Mouse (Mus musculus) layer of hippocampus, postnatal 10 days (tissue): ENCODE measurements around the gene Zfp524. TPM values are rescaled to one million over a fixed set of nuclear protein-coding genes. Genes with fewer than 3 reads are reported as not detected.
"Not testable (repeated sequence)": the region's sequence is repeated elsewhere in the genome, so short reads cannot be mapped to it uniquely, and the experiment has no call there.

ENCODE experiments used
- DNase-seq, 2 experiments: peaks; one replicate each; pipeline ENCODE4 v3.0.0; 2021; ENCODE audit warnings: low spot score in 2 of 2
- total RNA-seq, 2 experiments: library from RNA; stranded (reverse); gene quantifications; 2 replicates each; pipeline ENCODE4 v1.2.3; 2021

The Zfp524 gene
- total RNA-seq, 2 experiments from 2014 or later = 4.5 TPM

DNA sequence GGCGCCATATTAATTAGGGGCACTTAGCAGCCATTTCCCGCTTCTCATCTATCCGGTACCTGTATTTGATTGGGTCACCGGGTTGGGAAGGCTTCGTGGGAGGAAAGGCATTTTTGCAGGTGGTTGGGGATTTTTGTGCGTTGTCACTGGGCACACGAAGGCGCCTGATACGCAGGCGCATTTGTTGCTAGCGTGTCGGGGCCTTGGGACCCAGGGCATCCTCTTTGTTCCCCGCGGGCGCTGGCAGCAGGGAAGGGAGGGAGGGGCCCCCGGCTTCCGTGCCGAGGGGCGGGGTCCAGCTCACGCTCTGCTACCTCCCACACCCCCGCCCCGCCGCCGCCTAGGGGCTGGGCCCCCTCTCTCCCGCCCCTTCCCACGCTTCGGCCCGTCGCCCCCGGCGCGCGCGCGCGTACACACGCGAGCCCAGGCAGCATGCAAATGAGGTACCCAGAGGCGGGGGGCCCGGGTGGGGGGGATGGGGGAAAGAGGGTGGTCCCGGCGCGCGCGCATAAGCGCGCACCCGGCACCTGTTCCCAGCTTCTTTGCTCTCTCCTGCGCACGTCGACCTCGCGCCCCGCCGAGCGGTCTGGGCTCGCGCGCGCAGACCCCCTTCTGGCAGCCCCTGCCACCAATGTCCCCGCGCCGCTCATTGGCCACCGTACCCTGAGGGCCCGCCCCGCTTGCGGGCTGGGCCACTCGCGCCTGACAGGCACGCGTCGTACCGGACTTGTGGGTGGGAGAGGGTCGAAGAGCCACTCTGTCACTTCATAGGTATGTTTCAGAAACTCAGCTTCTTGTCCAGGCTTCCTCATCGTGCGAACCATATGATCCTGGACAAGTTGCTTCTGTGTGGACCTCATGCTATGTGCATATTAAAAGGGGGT is 1.1 kb downstream of the Zfp524 start, which contains the start of gene Gm44973:
Gm44973 (plus strand) TSS at position 379 of the 884 bp plus-strand sequence.
- DNase-seq = peak; percentile 89 to 94

- DNase-seq = no peak
These were observed 1.8 kb downstream of the Zfp524 start for GRCm38 (mm10) chr7:5016057-5016456.

- no peak for DNase-seq
These were observed 2.7 kb downstream of the Zfp524 start for GRCm38 (mm10) chr7:5016920-5017319.

DNA sequence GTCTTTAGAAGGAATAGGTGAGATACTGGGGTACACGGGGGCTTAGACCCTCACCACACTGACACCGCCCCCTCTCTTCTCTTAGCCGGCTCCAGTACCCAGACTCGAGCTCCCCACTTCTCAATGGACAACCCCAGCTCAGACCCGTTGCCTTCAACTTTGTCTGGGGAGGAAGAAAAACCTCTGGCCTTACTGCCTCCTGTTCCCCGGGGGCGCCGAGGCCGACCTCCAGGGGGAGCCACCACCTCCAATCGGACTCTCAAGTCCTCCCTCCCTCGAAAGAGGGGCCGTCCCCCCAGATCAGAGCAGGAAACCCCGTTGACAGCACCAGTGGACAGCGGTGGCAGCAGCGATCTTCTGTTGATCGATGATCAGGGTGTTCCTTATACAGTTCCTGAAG is 3.1 kb downstream of the Zfp524 start:
- DNase-seq = no peak

DNA sequence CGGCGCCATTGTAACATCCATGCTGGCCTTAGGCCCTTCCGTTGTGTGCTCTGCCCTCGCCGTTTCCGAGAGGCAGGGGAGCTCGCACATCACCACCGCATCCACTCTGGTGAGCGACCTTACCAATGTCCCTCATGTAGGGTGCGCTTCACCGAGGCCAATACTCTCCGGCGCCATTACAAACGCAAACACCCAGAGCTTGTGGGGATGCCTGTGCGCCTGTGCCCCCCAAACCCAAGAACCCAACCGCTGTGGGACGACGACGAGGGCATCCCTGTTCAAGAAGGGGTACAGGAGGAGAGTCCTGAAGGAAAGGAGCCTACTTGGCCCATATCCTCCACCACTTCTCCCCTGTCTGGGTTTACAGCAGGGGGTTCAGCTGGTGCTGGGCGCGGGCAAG is 3.7 kb downstream of the Zfp524 start:
- DNase-seq = no peak

DNA sequence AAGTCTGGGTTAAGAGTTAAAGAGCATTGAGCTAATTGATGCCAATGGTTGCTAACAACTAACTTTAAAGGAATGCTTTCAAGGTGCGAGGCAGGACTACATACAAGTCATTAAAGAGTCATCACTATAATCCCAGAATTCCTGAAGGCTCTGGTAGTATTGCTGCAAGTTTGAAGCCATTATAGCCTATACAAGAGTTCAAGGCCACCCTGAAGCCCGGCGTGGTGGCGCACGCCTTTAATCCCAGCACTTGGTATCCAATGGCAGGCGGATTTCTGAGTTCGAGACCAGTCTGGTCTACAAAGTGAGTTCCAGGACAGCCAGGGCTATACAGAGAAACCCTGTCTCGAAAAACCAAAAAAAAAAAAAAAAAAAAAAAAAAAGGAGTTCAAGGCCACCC is 5.4 kb downstream of the Zfp524 start:
- DNase-seq = not testable (repeated sequence)

- DNase-seq = peak; percentile 98 to 99
These were observed 5.9 kb downstream of the Zfp524 start, which contains the start of the genes Zfp865 and Ccdc106 for GRCm38 (mm10) chr7:5020000-5020681. Zfp865 (plus strand) TSS chr7:5020376. Ccdc106 (plus strand) TSS chr7:5020553.

DNA sequence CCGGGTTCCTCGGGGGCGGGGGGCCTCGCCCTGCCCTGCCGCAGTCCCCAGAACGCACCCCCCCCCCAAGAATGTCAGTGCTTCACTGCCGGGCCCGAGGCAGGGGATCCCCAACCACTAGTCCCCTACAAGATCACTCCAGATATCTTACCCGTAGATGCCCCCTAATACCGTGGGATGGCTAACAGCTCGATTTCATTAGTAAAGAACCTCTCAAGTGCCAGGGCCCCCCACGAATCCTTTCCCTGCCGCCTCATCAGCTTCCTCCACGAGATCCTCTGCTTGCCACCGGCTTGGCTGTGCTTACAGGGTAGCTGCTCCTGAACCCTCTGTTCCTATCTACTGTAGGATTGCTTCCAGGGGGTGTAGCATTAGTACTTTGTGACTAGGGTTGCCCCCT is 6.5 kb downstream of the Zfp524 start:
- no peak for DNase-seq

- DNase-seq = no peak
These were observed 7.0 kb downstream of the Zfp524 start for GRCm38 (mm10) chr7:5021197-5021596.

DNA sequence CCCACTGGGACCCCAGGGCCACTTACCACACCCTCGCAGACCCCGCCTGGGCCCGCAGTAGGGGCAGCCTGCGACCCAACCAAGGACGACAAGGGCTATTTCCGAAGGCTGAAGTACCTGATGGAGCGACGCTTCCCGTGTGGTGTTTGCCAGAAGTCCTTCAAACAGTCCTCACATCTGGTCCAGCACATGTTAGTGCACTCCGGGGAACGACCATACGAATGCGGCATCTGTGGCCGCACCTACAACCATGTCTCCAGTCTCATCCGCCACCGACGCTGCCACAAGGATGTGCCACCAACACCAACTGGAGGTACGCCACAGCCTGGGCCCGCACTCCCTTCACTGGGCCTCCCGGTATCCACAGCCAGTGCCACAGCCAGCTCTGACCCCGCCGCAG is 15.3 kb downstream of the Zfp524 start:
- no peak for DNase-seq

DNA sequence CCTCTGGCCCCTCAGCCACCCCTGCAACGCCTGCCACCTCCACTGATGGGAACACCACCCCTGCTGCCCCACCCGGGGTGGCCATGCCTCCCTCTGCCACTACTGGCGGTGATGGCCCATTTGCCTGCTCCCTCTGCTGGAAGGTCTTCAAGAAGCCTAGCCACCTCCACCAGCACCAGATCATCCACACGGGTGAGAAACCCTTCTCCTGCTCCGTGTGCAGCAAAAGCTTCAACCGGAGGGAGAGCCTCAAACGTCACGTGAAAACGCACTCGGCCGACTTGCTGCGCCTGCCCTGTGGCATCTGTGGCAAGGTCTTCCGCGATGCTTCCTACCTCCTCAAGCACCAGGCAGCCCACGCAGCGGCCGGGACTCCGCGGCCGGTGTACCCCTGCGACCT is 15.7 kb downstream of the Zfp524 start:
- DNase-seq = no peak

DNA sequence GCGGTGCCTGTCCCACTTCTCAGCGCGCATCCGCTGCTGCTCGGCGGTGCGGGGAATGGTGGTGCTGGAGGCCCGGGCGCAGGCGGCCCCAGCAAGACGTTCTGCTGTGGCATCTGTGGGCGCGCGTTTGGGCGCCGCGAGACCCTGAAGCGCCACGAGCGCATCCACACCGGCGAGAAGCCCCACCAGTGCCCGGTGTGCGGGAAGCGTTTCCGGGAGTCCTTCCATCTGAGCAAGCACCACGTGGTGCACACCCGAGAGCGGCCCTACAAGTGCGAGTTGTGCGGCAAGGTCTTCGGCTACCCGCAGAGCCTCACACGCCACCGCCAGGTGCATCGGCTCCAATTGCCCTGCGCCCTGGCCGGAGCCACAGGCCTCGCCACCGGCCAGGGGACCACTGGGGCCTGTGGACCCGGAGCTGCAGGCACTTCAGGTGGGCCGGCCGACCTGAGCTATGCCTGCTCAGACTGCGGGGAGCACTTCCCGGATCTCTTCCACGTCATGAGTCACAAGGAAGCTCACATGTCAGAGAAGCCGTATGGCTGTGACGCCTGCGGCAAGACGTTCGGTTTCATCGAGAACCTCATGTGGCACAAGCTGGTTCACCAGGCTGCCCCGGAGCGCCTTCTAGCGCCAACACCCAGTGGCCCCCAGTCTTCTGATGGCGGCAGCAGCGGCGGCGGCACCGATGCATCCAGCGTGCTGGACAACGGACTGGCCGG is 16.5 kb downstream of the Zfp524 start:
- DNase-seq = no peak

DNA sequence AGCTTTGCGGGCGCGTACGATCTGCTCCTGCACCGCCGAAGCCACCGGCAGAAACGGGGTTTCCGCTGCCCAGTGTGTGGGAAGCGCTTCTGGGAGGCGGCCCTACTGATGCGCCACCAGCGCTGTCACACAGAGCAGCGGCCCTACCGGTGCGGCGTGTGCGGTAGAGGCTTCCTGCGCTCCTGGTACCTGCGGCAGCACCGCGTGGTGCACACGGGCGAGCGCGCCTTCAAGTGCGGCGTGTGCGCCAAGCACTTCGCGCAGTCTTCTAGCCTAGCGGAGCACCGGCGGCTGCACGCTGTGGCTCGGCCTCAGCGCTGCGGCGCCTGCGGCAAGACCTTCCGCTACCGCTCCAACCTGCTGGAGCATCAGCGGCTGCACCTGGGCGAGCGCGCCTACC is 17.3 kb downstream of the Zfp524 start:
- DNase-seq = no peak

GRCm38 (mm10) chr7:5033818-5034217 is 19.6 kb downstream of the Zfp524 start, which contains the start of gene 4632433K11Rik:
4632433K11Rik (plus strand) TSS chr7:5034118.
- no peak for DNase-seq

DNA sequence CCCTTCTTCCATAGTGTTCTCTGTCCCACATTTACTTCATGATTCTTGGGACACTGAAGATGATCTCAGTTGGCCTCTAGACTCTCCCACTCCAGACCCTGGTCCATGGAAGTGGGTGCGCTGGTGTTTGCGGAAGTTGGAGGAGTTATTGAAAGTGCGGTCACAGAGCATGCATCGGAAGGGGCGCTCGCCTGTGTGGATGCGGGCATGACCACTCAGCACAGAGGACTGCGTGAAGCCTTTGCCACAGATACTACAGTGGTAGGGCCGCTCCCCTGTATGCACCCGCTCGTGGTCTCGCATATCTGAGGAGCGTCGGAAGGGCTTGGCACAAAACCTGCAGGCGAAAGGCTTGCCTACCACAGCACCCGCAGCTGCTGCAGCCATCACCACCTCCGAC is 21.4 kb downstream of the Zfp524 start:
- no peak for DNase-seq

- no peak for DNase-seq
These were observed 21.9 kb downstream of the Zfp524 start for GRCm38 (mm10) chr7:5036136-5036535.

- no peak for DNase-seq
These were observed 22.8 kb downstream of the Zfp524 start for GRCm38 (mm10) chr7:5037026-5037425.

DNA sequence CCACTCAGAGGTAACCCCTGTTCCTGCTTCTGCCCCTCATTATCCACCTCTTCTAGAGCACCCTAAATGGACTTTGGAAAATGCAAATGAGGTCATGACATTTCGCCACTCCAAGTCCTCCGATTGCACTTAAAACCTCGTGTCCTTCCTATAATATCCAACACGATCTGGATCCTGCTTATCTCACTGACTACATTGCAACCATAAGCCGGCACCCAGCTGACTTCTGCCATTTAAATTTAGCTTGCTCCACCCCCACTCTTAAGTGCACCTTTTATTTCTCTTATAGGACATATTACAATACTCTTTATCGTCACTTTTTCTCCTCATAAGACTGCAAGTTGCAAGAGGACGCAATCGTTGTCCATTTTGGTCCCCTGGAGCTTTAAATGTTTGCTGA is 23.3 kb downstream of the Zfp524 start:
- no peak for DNase-seq

- peak; percentile 92 to 95 for DNase-seq
These were observed 24.0 kb downstream of the Zfp524 start, which contains the start of gene Zfp784 for GRCm38 (mm10) chr7:5038109-5038732. Zfp784 (minus strand) TSS chr7:5038446.

GRCm38 (mm10) chr7:5038940-5039339 is 24.7 kb downstream of the Zfp524 start:
- no peak for DNase-seq

- DNase-seq = no peak
These were observed 30.8 kb downstream of the Zfp524 start for GRCm38 (mm10) chr7:5044981-5045380.
